In genomic region chr3:88579454-88580117, GRCm38 (mm10) we compare ENCODE assay signal across 8 mouse cellular contexts. TPM values are rescaled to one million over a fixed set of nuclear protein-coding genes. Genes with fewer than 3 reads are reported as not detected.
A peak's percentile ranks its signal among the peaks of the same experiment; 100 is the strongest.
DNase-seq lines count a peak whose midpoint lies in the region; ATAC-seq lines count a peak whose summit lies in the region.

No protein-coding gene starts in this region.

- H3K4me3 ChIP-seq in hindbrain, embryonic 11.5 days (ENCODE audit: low read depth, low read length): peak overlapping the region; percentile 74
- peak overlapping the region; percentile 100 for H3K4me3 ChIP-seq in lung, embryonic 16.5 days (ENCODE audit: low read length)

- no peaks in the 10 kb centered on the region for H3K4me1 ChIP-seq in hindbrain, embryonic 11.5 days (replicated peaks; ENCODE audit: control insufficient read depth, insufficient read depth, low read length)
- peaks cover 10% of the 10 kb centered on the region for H3K4me1 ChIP-seq in lung, embryonic 16.5 days (replicated peaks; ENCODE audit: control insufficient read depth, insufficient read depth, low read length)

- peak; percentile 84 for ATAC-seq in hindbrain, embryonic 11.5 days (ENCODE audit: low FRiP score)
- ATAC-seq in lung, embryonic 16.5 days (ENCODE audit: low read depth): peak; percentile 91

- no peaks in the 10 kb centered on the region for H3K36me3 ChIP-seq in hindbrain, embryonic 11.5 days (ENCODE audit: control insufficient read depth, insufficient read depth, low read length)
- peaks cover 23% of the 10 kb centered on the region for H3K36me3 ChIP-seq in lung, embryonic 16.5 days (ENCODE audit: control insufficient read depth, insufficient read depth, low read length)

- H3K27ac ChIP-seq in hindbrain, embryonic 11.5 days (ENCODE audit: low read depth, low read length): no peak overlapping the region
- peak overlapping the region; percentile 84 for H3K27ac ChIP-seq in lung, embryonic 16.5 days (ENCODE audit: low read length)

- DNase-seq in NIH3T3 (ENCODE audit: low read depth): peak; percentile 87
- peak; percentile 85 for DNase-seq in cerebellum, adult 9-11 months
- peak; percentile 80 to 86 for DNase-seq in frontal cortex, adult 2 months (ENCODE audit: extremely low spot score in 1 of 2, low spot score in 1 of 2)
- peak; percentile 83 for DNase-seq in hindbrain, embryonic 11.5 days (ENCODE audit: low spot score)
- DNase-seq in layer of hippocampus, adult 9-11 months: peak; percentile 84
- DNase-seq in ovary, postnatal 10 days (ENCODE audit: low spot score): peak; percentile 53
- DNase-seq in thymus, postnatal 0 days (ENCODE audit: low spot score): peak; percentile 82

- H3K4me2 ChIP-seq in hindbrain, embryonic 11.5 days (replicated peaks; ENCODE audit: low read depth, low read length): peak overlapping the region; percentile 68
- peak overlapping the region; percentile 91 for H3K4me2 ChIP-seq in lung, embryonic 16.5 days (ENCODE audit: low read depth, low read length)

- H3K9me3 ChIP-seq in hindbrain, embryonic 11.5 days (ENCODE audit: control insufficient read depth, low read length): no peaks in the 10 kb centered on the region
- H3K9me3 ChIP-seq in lung, embryonic 16.5 days (ENCODE audit: control insufficient read depth, low read length): no peaks in the 10 kb centered on the region

- H3K9ac ChIP-seq in hindbrain, embryonic 11.5 days (ENCODE audit: low read depth, low read length): peak overlapping the region; percentile 67
- peak overlapping the region; percentile 96 for H3K9ac ChIP-seq in lung, embryonic 16.5 days (ENCODE audit: low read length)

- H3K27me3 ChIP-seq in hindbrain, embryonic 11.5 days (ENCODE audit: control insufficient read depth, insufficient read depth, low read length): no peaks in the 10 kb centered on the region
- H3K27me3 ChIP-seq in lung, embryonic 16.5 days (ENCODE audit: control insufficient read depth, insufficient read depth, low read depth, low read length): no peaks in the 10 kb centered on the region

- under 1% methylated on average over 34 of the region's 34 CpGs for WGBS in hindbrain, embryonic 11.5 days
- WGBS in lung, embryonic 16.5 days: under 1% methylated on average over 34 of the region's 34 CpGs

RNA-seq across cellular contexts. Expression of gene Ssr2, which starts 3.9 kb away (rescaled TPM):
- polyA plus RNA-seq in frontal cortex, adult 2 months (2012; rRNA removed): 111 and 131 TPM in 2 replicates
- polyA plus RNA-seq in hindbrain, embryonic 11.5 days (2014; fragmentation: Nextera tagmentation; extraction: Ambion mirVana): 152 and 169 TPM in 2 replicates
- 354 and 367 TPM in 2 replicates for polyA plus RNA-seq in lung, embryonic 16.5 days (2015; fragmentation: Nextera tagmentation; extraction: Ambion mirVana)
- 206 and 212 TPM in 2 replicates for polyA plus RNA-seq in thymus, postnatal 0 days (2015; fragmentation: Nextera tagmentation; extraction: Ambion mirVana)

RNA-seq across cellular contexts. Expression of gene Ubqln4, which starts 26.0 kb away (rescaled TPM):
- polyA plus RNA-seq in frontal cortex, adult 2 months (2012; rRNA removed): 97.4 and 102 TPM in 2 replicates
- 62.6 and 66.3 TPM in 2 replicates for polyA plus RNA-seq in hindbrain, embryonic 11.5 days (2014; fragmentation: Nextera tagmentation; extraction: Ambion mirVana)
- polyA plus RNA-seq in lung, embryonic 16.5 days (2015; fragmentation: Nextera tagmentation; extraction: Ambion mirVana): 39.3 and 41.8 TPM in 2 replicates
- 14.6 and 16.2 TPM in 2 replicates for polyA plus RNA-seq in thymus, postnatal 0 days (2015; fragmentation: Nextera tagmentation; extraction: Ambion mirVana)

RNA-seq across cellular contexts. Expression of gene Arhgef2, which starts 26.2 kb away (rescaled TPM):
- polyA plus RNA-seq in frontal cortex, adult 2 months (2012; rRNA removed): 185 and 212 TPM in 2 replicates
- polyA plus RNA-seq in hindbrain, embryonic 11.5 days (2014; fragmentation: Nextera tagmentation; extraction: Ambion mirVana): 149 and 181 TPM in 2 replicates
- 123 and 125 TPM in 2 replicates for polyA plus RNA-seq in lung, embryonic 16.5 days (2015; fragmentation: Nextera tagmentation; extraction: Ambion mirVana)
- polyA plus RNA-seq in thymus, postnatal 0 days (2015; fragmentation: Nextera tagmentation; extraction: Ambion mirVana): 64.2 and 94.5 TPM in 2 replicates

RNA-seq across cellular contexts. Expression of gene Lamtor2, which starts 26.7 kb away (rescaled TPM):
- polyA plus RNA-seq in frontal cortex, adult 2 months (2012; rRNA removed): 110 and 131 TPM in 2 replicates
- polyA plus RNA-seq in hindbrain, embryonic 11.5 days (2014; fragmentation: Nextera tagmentation; extraction: Ambion mirVana): 76.1 and 93.9 TPM in 2 replicates
- polyA plus RNA-seq in lung, embryonic 16.5 days (2015; fragmentation: Nextera tagmentation; extraction: Ambion mirVana): 169 and 183 TPM in 2 replicates
- 150 and 153 TPM in 2 replicates for polyA plus RNA-seq in thymus, postnatal 0 days (2015; fragmentation: Nextera tagmentation; extraction: Ambion mirVana)

RNA-seq across cellular contexts. Expression of gene Rab25, which starts 31.5 kb away (rescaled TPM):
- polyA plus RNA-seq in frontal cortex, adult 2 months (2012; rRNA removed): 0.40 and 0.67 TPM in 2 replicates
- polyA plus RNA-seq in hindbrain, embryonic 11.5 days (2014; fragmentation: Nextera tagmentation; extraction: Ambion mirVana): 1.1 and 1.8 TPM in 2 replicates
- 48.0 and 61.2 TPM in 2 replicates for polyA plus RNA-seq in lung, embryonic 16.5 days (2015; fragmentation: Nextera tagmentation; extraction: Ambion mirVana)
- polyA plus RNA-seq in thymus, postnatal 0 days (2015; fragmentation: Nextera tagmentation; extraction: Ambion mirVana): 2.7 and 3.5 TPM in 2 replicates
